Mouse (Mus musculus): ENCODE data around the gene Srrm2. TPM values are rescaled to one million over a fixed set of nuclear protein-coding genes. Genes with fewer than 3 reads are reported as not detected.

Gene Srrm2
- polyA plus RNA-seq, 1 experiment, result 284 TPM

- DNase-seq (ENCODE audit: low read depth, low spot score), result no peak
Measured at GRCm38 (mm10) chr17:23843812-23844273, 53.5 kb downstream of the Srrm2 start, which contains the start of the genes Prss32 and Prss41. TSS of gene Prss32 (plus strand) at chr17:23843855. TSS of gene Prss41 (minus strand) at chr17:23844172.

GRCm38 (mm10) chr17:23850028-23850427 lies 59.7 kb downstream of the Srrm2 start:
- WGBS, result 80% methylated on average over 2 of the region's 2 CpGs
- DNase-seq (ENCODE audit: low read depth, low spot score), result no peak

More at GRCm38 (mm10) chr17:23843812-23844273, 53.5 kb downstream of the Srrm2 start, which contains the start of the genes Prss32 and Prss41:
- 33% methylated on average over 19 of the region's 19 CpGs for WGBS

GRCm38 (mm10) chr17:23850853-23851749 lies 60.8 kb downstream of the Srrm2 start:
- WGBS, result 21% methylated on average over 18 of the region's 19 CpGs
- no peak for DNase-seq (ENCODE audit: low read depth, low spot score)

- no peak for DNase-seq (ENCODE audit: low read depth, low spot score)
- WGBS, result 19% methylated on average over 5 of the region's 5 CpGs
Measured at GRCm38 (mm10) chr17:23853292-23853691, 63.0 kb downstream of the Srrm2 start.

- WGBS, result 51% methylated on average over 10 of the region's 10 CpGs
- no peak for DNase-seq (ENCODE audit: low read depth, low spot score)
Measured at GRCm38 (mm10) chr17:23854229-23854765, 64.0 kb downstream of the Srrm2 start.

GRCm38 (mm10) chr17:23857193-23857592 lies 66.9 kb downstream of the Srrm2 start:
- WGBS, result 86% methylated on average over 6 of the region's 6 CpGs
- DNase-seq (ENCODE audit: low read depth, low spot score), result no peak

GRCm38 (mm10) chr17:23857913-23858312 lies 67.6 kb downstream of the Srrm2 start:
- peak; percentile 70 for DNase-seq (ENCODE audit: low read depth, low spot score)
- WGBS, result 22% methylated on average over 2 of the region's 2 CpGs

GRCm38 (mm10) chr17:23862926-23863325 lies 72.6 kb downstream of the Srrm2 start:
- 92% methylated on average over 4 of the region's 4 CpGs for WGBS
- no peak for DNase-seq (ENCODE audit: low read depth, low spot score)

GRCm38 (mm10) chr17:23867756-23868155 lies 77.4 kb downstream of the Srrm2 start, which contains the start of gene Prss21:
TSS of gene Prss21 (plus strand) at chr17:23868056.
- WGBS, result 89% methylated on average over 15 of the region's 15 CpGs
- DNase-seq (ENCODE audit: low read depth, low spot score), result no peak

- no peak for DNase-seq (ENCODE audit: low read depth, low spot score)
- 87% methylated on average over 11 of the region's 11 CpGs for WGBS
Measured at GRCm38 (mm10) chr17:23868513-23868912, 78.2 kb downstream of the Srrm2 start.

Other genes starting within 250 kb of the Srrm2 start
- 10.6 and 11.2 TPM in 2 replicates for gene Zfp213, start 226.3 kb upstream of the Srrm2 start, polyA plus RNA-seq (2012; rRNA removed)
- gene Zfp13, start 191.0 kb upstream of the Srrm2 start, polyA plus RNA-seq (2012; rRNA removed), result 4.4 and 5.5 TPM in 2 replicates
- gene Zscan10, start 189.7 kb upstream of the Srrm2 start, polyA plus RNA-seq (2012; rRNA removed), result not detected in 2 replicates
- gene Mmp25, start 145.3 kb upstream of the Srrm2 start, polyA plus RNA-seq (2012; rRNA removed), result 0.41 and 0.67 TPM in 2 replicates
- gene Bicdl2, start 130.0 kb upstream of the Srrm2 start, polyA plus RNA-seq (2012; rRNA removed), result 6.1 and 6.4 TPM in 2 replicates
- 197 and 204 TPM in 2 replicates for gene Hcfc1r1, start 116.9 kb upstream of the Srrm2 start, polyA plus RNA-seq (2012; rRNA removed)
- 27.1 and 28.7 TPM in 2 replicates for gene Thoc6, start 116.7 kb upstream of the Srrm2 start, polyA plus RNA-seq (2012; rRNA removed)
- gene Tnfrsf12a, start 113.1 kb upstream of the Srrm2 start, polyA plus RNA-seq (2012; rRNA removed), result 8.1 and 8.4 TPM in 2 replicates
- gene Cldn6, start 111.3 kb upstream of the Srrm2 start, polyA plus RNA-seq (2012; rRNA removed), result not detected in 2 replicates
- gene Cldn9, start 106.5 kb upstream of the Srrm2 start, polyA plus RNA-seq (2012; rRNA removed), result 0.15 TPM in 1 of 2 replicates, not detected in the other
- gene 1520401A03Rik, start 67.7 kb upstream of the Srrm2 start, polyA plus RNA-seq (2012; rRNA removed), result 0.02 and 0.03 TPM in 2 replicates
- gene Pkmyt1, start 64.2 kb upstream of the Srrm2 start, polyA plus RNA-seq (2012; rRNA removed), result 41.2 and 45.7 TPM in 2 replicates
- 155 and 162 TPM in 2 replicates for gene Paqr4, start 49.7 kb upstream of the Srrm2 start, polyA plus RNA-seq (2012; rRNA removed)
- gene Kremen2, start 44.7 kb upstream of the Srrm2 start, polyA plus RNA-seq (2012; rRNA removed), result 3.1 and 3.5 TPM in 2 replicates
- 27.3 and 34.9 TPM in 2 replicates for gene Flywch1, start 18.9 kb upstream of the Srrm2 start, polyA plus RNA-seq (2012; rRNA removed)
- gene Flywch2, start 4.5 kb upstream of the Srrm2 start, polyA plus RNA-seq (2012; rRNA removed), result 4.5 and 6.5 TPM in 2 replicates
- 771 and 864 TPM in 2 replicates for gene Elob, start 38.6 kb downstream of the Srrm2 start, polyA plus RNA-seq (2012; rRNA removed)
- gene Prss33, start 45.5 kb downstream of the Srrm2 start, polyA plus RNA-seq (2012; rRNA removed), result 0.09 and 0.58 TPM in 2 replicates
- gene Prss32, start 53.3 kb downstream of the Srrm2 start, polyA plus RNA-seq (2012; rRNA removed), result 495 and 577 TPM in 2 replicates
- 1.8 and 3.3 TPM in 2 replicates for gene Prss41, start 53.6 kb downstream of the Srrm2 start, polyA plus RNA-seq (2012; rRNA removed)
- gene Prss21, start 77.5 kb downstream of the Srrm2 start, polyA plus RNA-seq (2012; rRNA removed), result not detected in 2 replicates
- not detected in 2 replicates for gene Dcpp1, start 90.3 kb downstream of the Srrm2 start, polyA plus RNA-seq (2012; rRNA removed)
- not detected in 2 replicates for gene Dcpp2, start 90.3 kb downstream of the Srrm2 start, polyA plus RNA-seq (2012; rRNA removed)
- gene Dcpp3, start 126.9 kb downstream of the Srrm2 start, polyA plus RNA-seq (2012; rRNA removed), result not detected in 2 replicates
- gene Sbp, start 151.1 kb downstream of the Srrm2 start, polyA plus RNA-seq (2012; rRNA removed), result not detected in 2 replicates
- not detected in 2 replicates for gene Sbpl, start 164.7 kb downstream of the Srrm2 start, polyA plus RNA-seq (2012; rRNA removed)
- 291 and 302 TPM in 2 replicates for gene Prss30, start 190.0 kb downstream of the Srrm2 start, polyA plus RNA-seq (2012; rRNA removed)
- 0.11 and 0.16 TPM in 2 replicates for gene Prss22, start 207.6 kb downstream of the Srrm2 start, polyA plus RNA-seq (2012; rRNA removed)
- gene Prss27, start 247.6 kb downstream of the Srrm2 start, polyA plus RNA-seq (2012; rRNA removed), result 11.1 and 22.9 TPM in 2 replicates

Measured in large intestine, adult 2 months (tissue).